In genomic region chr2:90566046-90566445, GRCm38 (mm10) we compare ENCODE assay signal across 8 mouse cellular contexts. TPM values are rescaled to one million over a fixed set of nuclear protein-coding genes. Genes with fewer than 3 reads are reported as not detected.
DNase-seq lines count a peak whose midpoint lies in the region; ATAC-seq and TF ChIP-seq lines count a peak whose summit lies in the region.

No protein-coding gene starts in this region.

- TF ChIP-seq CTCF in brain, embryonic 14.5 days (IDR thresholded peaks at IDR 0.05; ENCODE audit: borderline replicate concordance, extremely low read depth, insufficient read depth, insufficient read length) = no peak
- TF ChIP-seq CTCF in liver, postnatal 0 days (IDR thresholded peaks at IDR 0.05; ENCODE audit: low read depth) = peak; percentile 24

- no peaks in the 10 kb centered on the region for H3K9me3 ChIP-seq in heart, embryonic 15.5 days (replicated peaks)
- H3K9me3 ChIP-seq in heart, embryonic 11.5 days (replicated peaks; ENCODE audit: control insufficient read depth, low read length) = 0 out of 2 replicates have a peak, but pooled peaks cover 2% of the 10 kb centered on the region
- H3K9me3 ChIP-seq in intestine, embryonic 15.5 days = no peaks in the 10 kb centered on the region
- no peaks in the 10 kb centered on the region for H3K9me3 ChIP-seq in liver, postnatal 0 days (ENCODE audit: low read length)
- no peaks in the 10 kb centered on the region for H3K9me3 ChIP-seq in neural tube, embryonic 15.5 days (replicated peaks)

- no peak overlapping the region for H3K9ac ChIP-seq in heart, embryonic 15.5 days
- no peak overlapping the region for H3K9ac ChIP-seq in heart, embryonic 11.5 days (ENCODE audit: low read depth, low read length)
- H3K9ac ChIP-seq in intestine, embryonic 15.5 days = no peak overlapping the region
- peak overlapping the region; percentile 49 for H3K9ac ChIP-seq in liver, postnatal 0 days (replicated peaks)
- no peak overlapping the region for H3K9ac ChIP-seq in neural tube, embryonic 15.5 days (replicated peaks)

- 0 out of 2 replicates have a peak overlapping the region, but pooled peaks have one; percentile 7 for H3K4me2 ChIP-seq in heart, embryonic 15.5 days
- no peak overlapping the region for H3K4me2 ChIP-seq in heart, embryonic 11.5 days
- H3K4me2 ChIP-seq in intestine, embryonic 15.5 days (replicated peaks) = no peak overlapping the region
- H3K4me2 ChIP-seq in liver, postnatal 0 days (ENCODE audit: low read depth, low read length) = peak overlapping the region; percentile 50
- no peak overlapping the region for H3K4me2 ChIP-seq in neural tube, embryonic 15.5 days

- DNase-seq in brain, embryonic 14.5 days (ENCODE audit: low read depth) = peak; percentile 55
- DNase-seq in liver, postnatal 0 days = peak; percentile 43
- DNase-seq in frontal cortex, postnatal 10 days (ENCODE audit: low spot score in 2 of 2) = no peak
- no peak for DNase-seq in thymus, postnatal 10 days (ENCODE audit: low spot score in 2 of 2)

- H3K27me3 ChIP-seq in heart, embryonic 15.5 days = no peaks in the 10 kb centered on the region
- H3K27me3 ChIP-seq in heart, embryonic 11.5 days (ENCODE audit: control insufficient read depth, insufficient read depth, low read length) = no peaks in the 10 kb centered on the region
- H3K27me3 ChIP-seq in intestine, embryonic 15.5 days (replicated peaks) = no peaks in the 10 kb centered on the region
- H3K27me3 ChIP-seq in liver, postnatal 0 days (ENCODE audit: insufficient read depth, low read length) = no peaks in the 10 kb centered on the region
- H3K27me3 ChIP-seq in neural tube, embryonic 15.5 days (replicated peaks) = no peaks in the 10 kb centered on the region

- peak overlapping the region; percentile 47 for H3K27ac ChIP-seq in heart, embryonic 15.5 days
- no peak overlapping the region for H3K27ac ChIP-seq in heart, embryonic 11.5 days (ENCODE audit: low read depth, low read length)
- peak overlapping the region; percentile 38; the same call in 1 of the 2 replicates for H3K27ac ChIP-seq in intestine, embryonic 15.5 days
- peak overlapping the region; percentile 89 for H3K27ac ChIP-seq in liver, postnatal 0 days (ENCODE audit: low read depth)
- no peak overlapping the region for H3K27ac ChIP-seq in neural tube, embryonic 15.5 days (replicated peaks)

- H3K36me3 ChIP-seq in heart, embryonic 15.5 days = no peaks in the 10 kb centered on the region
- H3K36me3 ChIP-seq in heart, embryonic 11.5 days (ENCODE audit: control insufficient read depth, insufficient read depth, low read length) = no peaks in the 10 kb centered on the region
- H3K36me3 ChIP-seq in intestine, embryonic 15.5 days = no peaks in the 10 kb centered on the region
- no peaks in the 10 kb centered on the region for H3K36me3 ChIP-seq in liver, postnatal 0 days (replicated peaks; ENCODE audit: insufficient read depth, low read length)
- H3K36me3 ChIP-seq in neural tube, embryonic 15.5 days = no peaks in the 10 kb centered on the region

- peak; percentile 32; the same call in 1 of the 2 replicates for ATAC-seq in heart, embryonic 15.5 days (replicated peaks; ENCODE audit: insufficient number of reproducible peaks, insufficient read depth, low FRiP score, low read depth)
- no peak for ATAC-seq in heart, embryonic 11.5 days (replicated peaks; ENCODE audit: insufficient number of reproducible peaks, low FRiP score, low TSS enrichment)
- no peak for ATAC-seq in intestine, embryonic 15.5 days
- ATAC-seq in liver, postnatal 0 days = peak; percentile 53
- no peak for ATAC-seq in neural tube, embryonic 15.5 days (ENCODE audit: low FRiP score)

- TF ChIP-seq POLR2A in brain, embryonic 14.5 days (IDR thresholded peaks at IDR 0.05; ENCODE audit: borderline replicate concordance, extremely low read depth, insufficient read depth, insufficient read length, poor library complexity, severe bottlenecking) = no peak

- 25% methylated on average over 7 of the region's 7 CpGs for whole genome bisulfite sequencing in heart, embryonic 15.5 days
- WGBS in heart, embryonic 11.5 days (ENCODE audit: insufficient replicate concordance) = 58% methylated on average over 7 of the region's 7 CpGs
- 72% methylated on average over 7 of the region's 7 CpGs for WGBS in intestine, embryonic 15.5 days
- WGBS in liver, postnatal 0 days (ENCODE audit: insufficient replicate concordance) = 35% methylated on average over 7 of the region's 7 CpGs
- WGBS in neural tube, embryonic 15.5 days = 67% methylated on average over 7 of the region's 7 CpGs

- TF ChIP-seq EP300 in liver, postnatal 0 days (IDR thresholded peaks at IDR 0.05; ENCODE audit: low read depth) = peak; percentile 74

- peaks cover 38% of the 10 kb centered on the region for H3K4me1 ChIP-seq in heart, embryonic 15.5 days (replicated peaks)
- peaks cover 16% of the 10 kb centered on the region for H3K4me1 ChIP-seq in heart, embryonic 11.5 days (ENCODE audit: control insufficient read depth, insufficient read depth, low read length)
- H3K4me1 ChIP-seq in intestine, embryonic 15.5 days (replicated peaks) = peaks cover 13% of the 10 kb centered on the region
- peaks cover 66% of the 10 kb centered on the region for H3K4me1 ChIP-seq in liver, postnatal 0 days (ENCODE audit: insufficient read depth)
- H3K4me1 ChIP-seq in neural tube, embryonic 15.5 days = peaks cover 22% of the 10 kb centered on the region

- no peak overlapping the region for H3K4me3 ChIP-seq in heart, embryonic 15.5 days
- H3K4me3 ChIP-seq in heart, embryonic 11.5 days (ENCODE audit: low read depth, low read length) = no peak overlapping the region
- no peak overlapping the region for H3K4me3 ChIP-seq in intestine, embryonic 15.5 days (replicated peaks)
- no peak overlapping the region for H3K4me3 ChIP-seq in liver, postnatal 0 days (ENCODE audit: low read depth, low read length)
- no peak overlapping the region for H3K4me3 ChIP-seq in neural tube, embryonic 15.5 days (replicated peaks)

RNA-seq across cellular contexts. Expression of gene Ptprj, which starts 14.4 kb away (rescaled TPM):
- polyA plus RNA-seq in heart, embryonic 15.5 days (2015; fragmentation: Nextera tagmentation; extraction: Ambion mirVana) = 1.1 and 1.3 TPM in 2 replicates
- polyA plus RNA-seq in heart, embryonic 11.5 days (2014; fragmentation: Nextera tagmentation; extraction: Ambion mirVana) = 1.6 and 1.7 TPM in 2 replicates
- 6.1 and 11.7 TPM in 2 replicates for polyA plus RNA-seq in brain, embryonic 14.5 days (2012; rRNA removed)
- polyA plus RNA-seq in intestine, embryonic 15.5 days (2015; fragmentation: Nextera tagmentation; extraction: Ambion mirVana) = 4.4 and 5.3 TPM in 2 replicates
- 2.7 and 2.8 TPM in 2 replicates for polyA plus RNA-seq in liver, postnatal 0 days (2015; fragmentation: Nextera tagmentation; extraction: Ambion mirVana)
- 5.8 and 6.0 TPM in 2 replicates for polyA plus RNA-seq in neural tube, embryonic 15.5 days (2015; fragmentation: Nextera tagmentation; extraction: Ambion mirVana)

Comparison
In these comparisons a context has a peak if more than half of its experiments do, and no peak if none do; other contexts are left out.
1. ATAC-seq: peak in heart, embryonic 15.5 days (single experiment) and liver, postnatal 0 days (single experiment); none in heart, embryonic 11.5 days (single experiment), intestine, embryonic 15.5 days (single experiment) and neural tube, embryonic 15.5 days (single experiment).
2. H3K27ac ChIP-seq: peak in heart, embryonic 15.5 days (single experiment), intestine, embryonic 15.5 days (single experiment) and liver, postnatal 0 days (single experiment); none in heart, embryonic 11.5 days (single experiment) and neural tube, embryonic 15.5 days (single experiment).
3. H3K4me2 ChIP-seq: peak in heart, embryonic 15.5 days (single experiment) and liver, postnatal 0 days (single experiment); none in heart, embryonic 11.5 days (single experiment), intestine, embryonic 15.5 days (single experiment) and neural tube, embryonic 15.5 days (single experiment).
4. DNase-seq: peak in brain, embryonic 14.5 days (single experiment) and liver, postnatal 0 days (single experiment); none in frontal cortex, postnatal 10 days (0 of 2) and thymus, postnatal 10 days (0 of 2).